Mouse (Mus musculus) liver, postnatal 0 days (tissue): ENCODE data around the gene Tesk1. TPM values are rescaled to one million over a fixed set of nuclear protein-coding genes. Genes with fewer than 3 reads are reported as not detected.
A peak's percentile ranks its signal among the peaks of the same experiment; 100 is the strongest.

ENCODE experiments used
- ATAC-seq: fragments of 200-750 bp; cut with Nextera tagmentation; 2 replicates; pipeline ENCODE4 v1.8.0; 2017; ENCODE audit warnings: mild to moderate bottlenecking, moderate library complexity
- DNase-seq: peaks from one replicate; pipeline ENCODE4 v3.0.0-alpha.2; 2016
- H3K27ac ChIP-seq: fragments of 300-500 bp; sonication (generic); 2 replicates; pipeline ENCODE4 v1.5.1; 2014; ENCODE audit warnings: antibody characterized with exemption, moderate library complexity, mild to moderate bottlenecking, low read depth
- H3K27me3 ChIP-seq: fragments of 300-500 bp; sonication (generic); 2 replicates; pipeline ENCODE4 v1.6.1; 2014; ENCODE audit warnings: low read length, control low read depth, mixed read lengths; ENCODE audit not compliant: insufficient read depth
- H3K36me3 ChIP-seq: fragments of 300-500 bp; sonication (generic); replicated peaks from 2 replicates; pipeline ENCODE4 v1.6.1; 2014; ENCODE audit warnings: mild to moderate bottlenecking, control low read depth, low read length, moderate library complexity, mixed read lengths; ENCODE audit not compliant: insufficient read depth
- H3K4me1 ChIP-seq: fragments of 300-500 bp; sonication (generic); 2 replicates; pipeline ENCODE4 v1.6.1; 2014; ENCODE audit warnings: antibody characterized with exemption, mild to moderate bottlenecking, control low read depth; ENCODE audit not compliant: insufficient read depth
- H3K4me2 ChIP-seq: fragments of 300-500 bp; sonication (generic); 2 replicates; pipeline ENCODE4 v1.6.1; 2014; ENCODE audit warnings: low read depth, mild to moderate bottlenecking, low read length, moderate library complexity, mixed read lengths
- H3K4me3 ChIP-seq: fragments of 300-500 bp; sonication (generic); 2 replicates; pipeline ENCODE4 v1.5.1; 2014; ENCODE audit warnings: low read depth, low read length
- H3K9ac ChIP-seq: fragments of 300-500 bp; sonication (generic); replicated peaks from 2 replicates; pipeline ENCODE4 v1.6.1; 2014; ENCODE audit warnings: mild to moderate bottlenecking, moderate library complexity
- H3K9me3 ChIP-seq: fragments of 300-500 bp; sonication (generic); 2 replicates; pipeline ENCODE4 v1.6.1; 2016; ENCODE audit warnings: mild to moderate bottlenecking, control low read depth, low read length, mixed read lengths
- CTCF ChIP-seq: sonication (generic); IDR thresholded peaks from 2 replicates; pipeline ENCODE4 v1.5.1; 2016; ENCODE audit warnings: antibody characterized with exemption, low read depth
- EP300 ChIP-seq: IDR thresholded peaks from 2 replicates; pipeline ENCODE4 v1.6.1; 2016; ENCODE audit warnings: antibody characterized with exemption, low read depth, mild to moderate bottlenecking
- WGBS: fragments of 180-500 bp; shearing (Covaris S2); extraction: QIAGEN DNeasy Blood & Tissue Kit; methylation state at CpG from one replicate; pipeline ENCODE4 v1.1.7; 2014; ENCODE audit not compliant: insufficient replicate concordance; 5-methylcytosine and 5-hydroxymethylcytosine counted together
- polyA plus RNA-seq: library from polyadenylated mRNA; unstranded; fragments of >200 nt; fragmentation: Nextera tagmentation; extraction: Ambion mirVana; gene quantifications from 2 replicates; pipeline ENCODE4 v1.2.1, GENCODE M21; 2015

Tesk1 gene
- polyA plus RNA-seq, 1 experiment from 2014 or later: 1.2 TPM

DNA sequence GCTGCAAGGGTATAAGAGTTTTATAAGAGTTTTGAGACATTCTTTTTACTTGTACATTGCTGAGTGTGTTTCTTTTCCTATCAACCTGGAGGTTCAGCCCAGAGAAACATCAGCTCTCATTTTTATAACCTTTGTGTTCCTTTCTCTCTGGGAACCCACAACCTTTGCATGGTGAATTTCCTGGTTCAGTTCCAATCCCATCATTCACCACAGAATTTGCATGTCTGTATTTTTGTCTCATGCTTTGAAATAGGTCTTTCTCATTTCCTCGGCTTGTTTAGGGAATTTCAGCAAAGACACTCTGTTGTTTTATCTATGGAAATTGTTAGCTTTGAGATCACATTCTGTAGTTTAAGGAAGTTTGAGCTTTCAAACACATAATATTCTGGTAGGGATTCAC lies 31.9 kb downstream of the Tesk1 start:
- TF ChIP-seq EP300 (no peak), CTCF (no peak)
- no peak overlapping the region for H3K27ac ChIP-seq
- H3K9ac ChIP-seq: no peak overlapping the region
- no peaks in the 10 kb centered on the region for H3K36me3 ChIP-seq
- no peak overlapping the region for H3K4me2 ChIP-seq
- DNase-seq (no peak), ATAC-seq (no peak)
- peaks cover 7% of the 10 kb centered on the region for H3K4me1 ChIP-seq
- no peaks in the 10 kb centered on the region for H3K9me3 ChIP-seq
- H3K27me3 ChIP-seq: no peaks in the 10 kb centered on the region
- H3K4me3 ChIP-seq: no peak overlapping the region
- 55% methylated on average over 1 of the region's 1 CpGs for WGBS

DNA sequence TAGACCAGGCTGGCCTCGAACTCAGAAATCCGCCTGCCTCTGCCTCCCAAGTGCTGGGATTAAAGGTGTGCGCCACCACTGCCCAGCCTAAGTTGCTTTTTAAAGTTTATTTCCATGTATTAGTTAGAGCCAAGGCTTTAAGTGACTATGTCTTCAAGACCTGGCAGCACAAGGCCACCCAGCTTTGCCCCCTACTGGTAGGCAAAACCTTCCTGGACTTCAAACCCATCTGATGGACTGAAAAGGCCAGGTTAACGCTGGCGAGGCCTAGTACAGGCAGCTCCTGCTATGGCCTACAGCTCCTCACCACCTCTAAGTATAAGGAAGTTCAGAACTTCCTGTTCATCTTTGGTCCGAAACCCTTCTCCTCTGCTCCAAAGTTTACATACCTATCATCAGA lies 34.9 kb downstream of the Tesk1 start:
- no peaks in the 10 kb centered on the region for H3K27me3 ChIP-seq
- H3K4me1 ChIP-seq: peaks cover 10% of the 10 kb centered on the region
- ATAC-seq (no peak), DNase-seq (no peak)
- no peak overlapping the region for H3K9ac ChIP-seq
- WGBS: 66% methylated on average over 6 of the region's 6 CpGs
- no peaks in the 10 kb centered on the region for H3K36me3 ChIP-seq
- TF ChIP-seq EP300 (no peak), CTCF (peak; percentile 54)
- no peaks in the 10 kb centered on the region for H3K9me3 ChIP-seq
- H3K4me2 ChIP-seq: no peak overlapping the region
- H3K27ac ChIP-seq: no peak overlapping the region
- H3K4me3 ChIP-seq: no peak overlapping the region

DNA sequence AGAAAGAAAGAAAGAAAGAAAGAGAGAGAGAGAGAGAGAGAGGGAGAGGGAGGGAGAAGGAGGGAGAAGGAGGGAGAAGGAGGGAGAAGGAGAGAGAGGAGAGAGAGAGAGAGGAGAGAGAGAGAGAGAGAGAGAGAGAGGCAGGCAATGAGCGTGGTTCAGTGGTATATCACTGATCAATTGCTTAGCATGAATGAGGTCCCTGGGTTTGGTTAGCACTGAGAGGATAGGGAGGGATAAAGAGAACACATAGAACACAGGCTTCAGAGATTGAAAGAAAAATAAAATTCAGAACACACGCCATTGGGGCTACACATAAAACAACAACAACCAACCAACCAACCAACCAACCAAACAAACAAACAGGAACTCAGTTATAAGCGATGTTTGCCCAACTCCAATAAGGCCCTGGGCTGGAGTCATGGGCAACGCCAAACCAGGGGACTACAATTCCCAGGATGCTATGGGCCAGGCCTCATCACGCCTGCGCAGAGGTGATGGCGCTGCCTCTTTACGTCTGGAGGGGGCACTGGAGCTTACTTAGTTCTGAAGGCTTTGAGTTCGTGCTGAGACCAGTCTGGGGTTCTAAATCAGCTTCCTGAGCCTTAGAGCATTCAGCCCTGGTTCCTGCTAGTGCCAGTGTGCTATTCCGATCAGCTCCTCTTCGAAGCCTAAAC lies 36.3 kb downstream of the Tesk1 start:
- 17% methylated on average over 11 of the region's 11 CpGs for WGBS
- H3K27ac ChIP-seq: peak overlapping the region; percentile 69
- no peaks in the 10 kb centered on the region for H3K9me3 ChIP-seq
- peak overlapping the region; percentile 46 for H3K4me3 ChIP-seq
- ATAC-seq: peak; percentile 94
- no peaks in the 10 kb centered on the region for H3K36me3 ChIP-seq
- peaks cover 10% of the 10 kb centered on the region for H3K4me1 ChIP-seq
- H3K27me3 ChIP-seq: no peaks in the 10 kb centered on the region
- H3K9ac ChIP-seq: peak overlapping the region; percentile 59
- peak; percentile 88 for DNase-seq
- TF ChIP-seq CTCF (peak; percentile 76), EP300 (no peak)
- H3K4me2 ChIP-seq: peak overlapping the region; percentile 82

DNA sequence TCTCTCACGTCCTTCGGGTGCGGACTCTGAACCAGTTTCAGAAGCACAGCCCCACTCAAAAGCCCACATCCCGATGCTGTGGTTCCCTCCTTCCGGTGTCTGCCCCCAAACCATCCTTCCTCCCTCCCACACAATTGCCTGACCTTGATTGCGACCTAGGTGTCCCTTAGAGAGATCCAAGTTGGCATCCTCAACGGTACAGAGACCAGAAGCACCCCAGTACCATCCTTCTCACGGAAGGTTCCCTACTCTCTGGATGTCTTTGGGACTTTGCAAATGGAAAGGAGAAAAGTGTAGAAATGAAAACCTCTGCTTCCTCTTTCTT lies 36.8 kb downstream of the Tesk1 start:
- DNase-seq (no peak), ATAC-seq (no peak; the same call in none of the 2 replicates)
- 30% methylated on average over 8 of the region's 8 CpGs for WGBS
- Histone ChIP-seq H3K4me3 (peak overlapping the region; percentile 46), H3K36me3 (no peaks in the 10 kb centered on the region), H3K27me3 (no peaks in the 10 kb centered on the region), H3K4me2 (peak overlapping the region; percentile 82), H3K27ac (peak overlapping the region; percentile 69), H3K9me3 (no peaks in the 10 kb centered on the region), H3K4me1 (peaks cover 10% of the 10 kb centered on the region), H3K9ac (peak overlapping the region; percentile 59)
- no peak for TF ChIP-seq EP300
- TF ChIP-seq CTCF: no peak

DNA sequence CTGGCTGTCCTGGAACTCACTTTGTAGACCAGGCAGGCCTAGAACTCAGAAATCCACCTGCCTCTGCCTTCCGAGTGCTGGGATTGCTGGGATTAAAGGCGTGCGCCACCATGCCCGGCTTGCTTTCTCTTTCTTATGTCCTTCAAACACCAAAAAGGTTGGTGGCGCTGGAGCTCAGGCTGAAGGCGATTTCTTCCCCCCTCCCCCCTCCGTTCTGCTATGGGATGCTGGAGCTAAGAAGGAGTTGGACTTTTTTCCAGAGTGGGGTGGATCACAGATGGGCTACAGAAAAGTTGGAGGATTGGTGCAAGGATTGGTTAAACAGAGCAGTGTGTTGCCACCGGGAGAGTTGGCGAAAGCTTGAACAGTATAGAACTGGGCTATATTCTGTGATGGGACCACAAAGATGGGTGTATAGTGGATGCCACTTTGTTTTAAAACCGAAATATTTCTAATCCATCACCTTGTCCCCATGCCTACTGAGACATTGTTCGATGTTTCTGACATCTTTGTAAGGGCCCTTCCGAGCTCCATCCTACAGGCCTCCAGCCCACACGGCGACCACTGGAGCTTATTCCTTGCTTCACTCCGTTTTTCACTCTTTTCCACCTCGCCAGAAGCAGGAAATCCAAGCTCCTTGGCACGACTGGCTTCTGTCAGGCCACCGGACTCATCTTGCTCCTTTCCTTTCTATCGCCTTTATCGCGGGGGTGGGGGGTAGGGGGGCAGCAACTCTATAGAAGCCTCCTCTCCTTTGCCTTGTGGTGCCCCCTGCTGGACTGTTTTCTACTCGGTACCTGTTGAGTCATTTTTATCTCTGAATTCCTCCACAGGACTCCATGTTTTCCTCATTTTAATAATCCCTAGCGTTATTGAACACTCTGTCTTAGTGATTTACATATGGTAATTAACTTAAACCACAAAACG lies 37.4 kb downstream of the Tesk1 start:
- no peaks in the 10 kb centered on the region for H3K36me3 ChIP-seq
- H3K9me3 ChIP-seq: no peaks in the 10 kb centered on the region
- peak overlapping the region; percentile 69 for H3K27ac ChIP-seq
- ATAC-seq (no peak), DNase-seq (peak; percentile 80)
- no peak overlapping the region; the same call in 1 of the 2 replicates for H3K9ac ChIP-seq
- 44% methylated on average over 24 of the region's 24 CpGs for WGBS
- H3K4me1 ChIP-seq: peaks cover 10% of the 10 kb centered on the region
- H3K27me3 ChIP-seq: no peaks in the 10 kb centered on the region
- no peak overlapping the region for H3K4me3 ChIP-seq
- peak overlapping the region; percentile 82 for H3K4me2 ChIP-seq
- TF ChIP-seq CTCF: peak; percentile 76
- no peak for TF ChIP-seq EP300

DNA sequence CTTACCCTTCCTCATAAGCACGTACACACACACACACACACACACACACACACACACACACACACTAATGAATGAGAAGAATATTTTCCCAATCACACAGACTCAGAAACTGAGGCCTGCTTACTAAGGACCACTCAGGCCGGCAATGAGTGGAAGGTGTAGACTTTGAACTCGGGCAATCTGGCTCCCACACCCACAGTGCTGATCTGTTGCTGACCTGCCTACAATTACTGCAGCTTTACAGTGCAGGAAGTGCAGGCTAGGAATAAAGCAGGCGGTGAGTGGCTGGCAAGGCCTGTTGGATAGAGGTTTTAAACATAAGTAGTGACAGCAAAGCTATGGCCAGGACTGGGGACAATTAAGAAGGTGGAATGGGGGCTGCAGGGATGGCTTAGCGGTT lies 39.2 kb downstream of the Tesk1 start:
- Histone ChIP-seq H3K4me2 (no peak overlapping the region), H3K27me3 (no peaks in the 10 kb centered on the region), H3K9ac (no peak overlapping the region), H3K4me1 (peaks cover 10% of the 10 kb centered on the region), H3K9me3 (no peaks in the 10 kb centered on the region), H3K36me3 (no peaks in the 10 kb centered on the region), H3K27ac (no peak overlapping the region), H3K4me3 (no peak overlapping the region)
- DNase-seq (no peak), ATAC-seq (no peak)
- WGBS: 74% methylated on average over 5 of the region's 5 CpGs
- TF ChIP-seq CTCF (no peak), EP300 (no peak)
